Mouse (Mus musculus) hindbrain, embryonic 13.5 days (tissue): ENCODE data around the gene Hmox1. TPM values are rescaled to one million over a fixed set of nuclear protein-coding genes. Genes with fewer than 3 reads are reported as not detected.

Experiments used
- ATAC-seq: fragments of 200-750 bp; cut with Nextera tagmentation; 2 replicates; pipeline ENCODE4 v1.8.0; 2017; ENCODE audit warnings: moderate TSS enrichment; ENCODE audit not compliant: low FRiP score
- H3K27ac ChIP-seq: fragments of 300-500 bp; sonication (generic); 2 replicates; pipeline ENCODE4 v1.5.1; 2015; ENCODE audit warnings: inconsistent platforms, mild to moderate bottlenecking, moderate library complexity
- H3K27me3 ChIP-seq: fragments of 300-500 bp; sonication (generic); 2 replicates; pipeline ENCODE4 v1.6.1; 2015; ENCODE audit warnings: mild to moderate bottlenecking, inconsistent platforms
- H3K36me3 ChIP-seq: fragments of 300-500 bp; sonication (generic); 2 replicates; pipeline ENCODE4 v1.6.1; 2015; ENCODE audit warnings: mild to moderate bottlenecking, inconsistent platforms
- H3K4me1 ChIP-seq: fragments of 300-500 bp; sonication (generic); replicated peaks from 2 replicates; pipeline ENCODE4 v1.6.1; 2015; ENCODE audit warnings: inconsistent platforms
- H3K4me2 ChIP-seq: fragments of 300-500 bp; sonication (generic); 2 replicates; pipeline ENCODE4 v1.6.1; 2015; ENCODE audit warnings: inconsistent platforms, mild to moderate bottlenecking, moderate library complexity
- H3K4me3 ChIP-seq: fragments of 300-500 bp; sonication (generic); 2 replicates; pipeline ENCODE4 v1.5.1; 2015; ENCODE audit warnings: mild to moderate bottlenecking, inconsistent platforms
- H3K9ac ChIP-seq: fragments of 300-500 bp; sonication (generic); 2 replicates; pipeline ENCODE4 v1.6.1; 2015; ENCODE audit warnings: mild to moderate bottlenecking, inconsistent platforms
- H3K9me3 ChIP-seq: fragments of 300-500 bp; sonication (generic); 2 replicates; pipeline ENCODE4 v1.6.1; 2016; ENCODE audit warnings: inconsistent platforms
- WGBS: fragments of 180-500 bp; shearing (Covaris S2); methylation state at CpG from one replicate; pipeline ENCODE4 v1.1.7; 2015; 5-methylcytosine and 5-hydroxymethylcytosine counted together
- polyA plus RNA-seq: library from polyadenylated mRNA; unstranded; fragments of >200 nt; fragmentation: Nextera tagmentation; extraction: Ambion mirVana; gene quantifications from 2 replicates; pipeline ENCODE4 v1.2.1, GENCODE M21; 2015

The Hmox1 gene
- polyA plus RNA-seq, 1 experiment from 2014 or later = 16.6 TPM

DNA sequence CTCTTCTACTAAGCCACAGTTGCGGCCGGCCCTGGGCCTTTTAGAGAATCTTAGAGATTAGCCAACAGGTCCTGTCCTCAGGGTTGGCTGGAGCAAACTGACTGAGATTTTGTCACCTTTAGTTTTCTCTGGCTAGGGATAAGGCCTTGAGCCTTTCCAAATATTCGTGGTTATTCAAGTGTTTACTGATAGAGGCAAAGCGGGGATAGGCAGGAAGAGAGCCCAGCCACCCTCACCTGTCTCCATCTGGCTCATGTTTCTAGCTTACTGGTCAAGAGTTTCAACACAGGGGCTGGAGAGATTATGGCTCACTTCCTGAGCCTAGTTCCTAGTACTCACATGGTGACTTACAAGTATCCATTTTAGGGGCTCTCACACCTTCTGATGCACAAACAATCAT, 9.5 kb downstream of the Hmox1 start:
- ATAC-seq = no peak
- no peak overlapping the region for H3K9ac ChIP-seq
- H3K4me3 ChIP-seq = no peak overlapping the region
- H3K36me3 ChIP-seq = no peaks in the 10 kb centered on the region
- H3K4me2 ChIP-seq = no peak overlapping the region
- peaks cover 3% of the 10 kb centered on the region; the same call in 1 of the 2 replicates for H3K4me1 ChIP-seq
- H3K9me3 ChIP-seq = no peaks in the 10 kb centered on the region
- no peak overlapping the region for H3K27ac ChIP-seq
- H3K27me3 ChIP-seq = no peaks in the 10 kb centered on the region
- WGBS = 95% methylated on average over 4 of the region's 4 CpGs

DNA sequence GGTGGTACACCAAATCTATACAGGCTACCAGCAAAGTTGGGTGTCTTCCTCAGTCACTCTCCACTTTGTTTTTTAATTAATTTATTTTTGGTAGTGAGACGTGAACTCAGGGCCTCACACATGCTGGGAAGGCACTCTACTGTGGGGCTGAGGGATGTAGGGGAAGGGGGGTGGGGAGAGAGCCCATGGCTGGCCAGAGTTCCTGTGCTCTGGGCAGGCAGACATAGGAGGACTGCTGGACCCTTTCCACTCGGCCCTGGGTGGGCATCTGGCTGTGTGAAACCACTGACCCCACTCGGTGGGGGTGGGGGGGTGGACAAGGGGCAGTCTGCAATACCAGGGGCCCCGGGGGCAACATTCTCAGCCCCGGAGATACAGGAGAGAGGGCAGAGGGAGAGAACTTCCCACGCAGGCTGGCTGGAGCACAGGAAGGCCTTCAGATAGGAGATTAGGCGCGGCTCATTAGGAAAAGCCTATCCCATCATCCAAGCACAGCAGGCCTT, 10.0 kb downstream of the Hmox1 start:
- Histone ChIP-seq H3K9ac (no peak overlapping the region), H3K36me3 (no peaks in the 10 kb centered on the region), H3K4me1 (peaks cover 5% of the 10 kb centered on the region), H3K9me3 (no peaks in the 10 kb centered on the region), H3K4me2 (no peak overlapping the region), H3K27me3 (no peaks in the 10 kb centered on the region), H3K4me3 (no peak overlapping the region), H3K27ac (no peak overlapping the region)
- 49% methylated on average over 8 of the region's 8 CpGs for WGBS
- ATAC-seq = no peak

DNA sequence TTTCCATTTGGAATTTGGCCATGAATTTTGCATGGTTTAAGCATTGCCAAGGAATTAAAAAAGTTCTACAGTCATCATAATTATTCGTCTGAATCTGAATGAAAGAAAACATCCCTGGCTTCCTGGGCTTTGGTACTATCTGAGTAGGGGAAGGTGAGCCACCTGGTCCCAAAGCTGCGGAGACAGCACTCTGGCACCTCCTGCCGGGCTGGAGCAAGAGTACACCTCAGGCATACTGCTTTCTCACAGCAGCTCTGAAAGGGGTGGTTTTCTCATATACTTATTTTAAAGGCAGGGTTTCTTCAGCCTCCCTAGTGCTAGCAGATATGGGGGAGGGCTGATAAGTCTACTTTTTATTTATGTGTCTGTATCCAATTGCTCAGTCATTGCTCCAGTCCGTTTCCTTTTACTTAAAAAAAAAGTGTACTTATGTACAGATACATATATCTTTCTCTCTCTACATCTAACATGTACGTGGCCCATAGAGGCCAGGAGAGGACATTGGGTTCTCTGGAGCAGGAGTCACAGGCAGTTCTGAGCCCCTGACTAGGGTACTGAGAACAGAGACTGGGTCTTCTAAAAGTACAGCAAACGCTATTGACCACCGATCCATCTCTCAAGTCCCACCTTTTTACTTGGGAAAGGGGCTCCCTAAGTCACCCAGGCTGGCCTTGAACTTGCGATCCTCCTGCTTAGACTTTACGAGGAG, 15.3 kb downstream of the Hmox1 start:
- 0% methylated on average over 9 of the region's 9 CpGs for WGBS
- peak; percentile 74 for ATAC-seq

DNA sequence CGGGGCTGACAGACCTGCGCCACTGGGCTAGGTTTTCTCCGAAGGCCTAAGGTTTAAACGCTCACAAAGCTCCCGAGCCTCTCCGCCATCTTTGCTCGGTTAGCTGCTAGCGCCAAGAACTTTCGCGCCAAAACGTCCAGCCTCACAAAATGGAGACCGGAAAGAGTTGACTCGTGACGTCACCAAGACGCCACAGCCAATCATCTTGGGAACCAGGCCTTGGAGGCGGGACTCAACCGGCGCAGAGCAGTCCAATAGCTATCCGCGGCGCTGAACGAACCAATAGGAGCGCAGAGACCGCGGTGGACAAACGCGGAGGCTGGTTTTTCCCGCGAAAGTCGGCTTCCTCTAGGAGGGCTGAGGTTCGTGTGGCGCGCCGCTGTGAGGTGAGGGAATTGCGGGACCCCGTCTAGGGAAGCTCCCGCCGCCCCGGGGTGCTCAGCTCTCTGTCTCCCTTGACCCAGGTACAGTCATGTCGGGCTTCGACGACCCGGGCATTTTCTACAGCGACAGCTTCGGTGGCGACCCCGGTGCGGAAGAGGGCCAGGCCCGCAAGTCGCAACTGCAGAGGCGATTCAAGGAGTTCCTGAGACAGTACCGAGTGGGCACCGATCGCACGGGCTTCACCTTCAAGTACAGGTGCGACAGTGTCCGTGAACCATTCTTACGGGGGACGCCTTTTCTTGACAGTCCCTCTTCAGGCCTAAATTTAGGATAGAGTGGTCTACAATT, 16.0 kb downstream of the Hmox1 start, which contains the start of gene Mcm5:
Mcm5 (plus strand) TSS at position 334 of the 732 bp plus-strand sequence.
- Histone ChIP-seq H3K4me1 (peaks cover 21% of the 10 kb centered on the region), H3K9ac (peak within 1 kb of the TSS; percentile 72), H3K36me3 (peaks cover 20% of the 10 kb centered on the region), H3K27ac (peak within 1 kb of the TSS; percentile 84), H3K9me3 (no peaks in the 10 kb centered on the region), H3K27me3 (no peaks in the 10 kb centered on the region), H3K4me3 (peak within 1 kb of the TSS; percentile 71), H3K4me2 (peak within 1 kb of the TSS; percentile 85)
- peak; percentile 99 for ATAC-seq
- WGBS = under 1% methylated on average over 59 of the region's 59 CpGs

More for the DNA sequence above, 15.3 kb downstream of the Hmox1 start:
- Histone ChIP-seq H3K4me3 (peak overlapping the region; percentile 71), H3K4me2 (peak overlapping the region; percentile 69), H3K27me3 (no peaks in the 10 kb centered on the region), H3K27ac (peak overlapping the region; percentile 84), H3K36me3 (peaks cover 13% of the 10 kb centered on the region), H3K4me1 (peaks cover 21% of the 10 kb centered on the region), H3K9me3 (no peaks in the 10 kb centered on the region), H3K9ac (peak overlapping the region; percentile 70)

DNA sequence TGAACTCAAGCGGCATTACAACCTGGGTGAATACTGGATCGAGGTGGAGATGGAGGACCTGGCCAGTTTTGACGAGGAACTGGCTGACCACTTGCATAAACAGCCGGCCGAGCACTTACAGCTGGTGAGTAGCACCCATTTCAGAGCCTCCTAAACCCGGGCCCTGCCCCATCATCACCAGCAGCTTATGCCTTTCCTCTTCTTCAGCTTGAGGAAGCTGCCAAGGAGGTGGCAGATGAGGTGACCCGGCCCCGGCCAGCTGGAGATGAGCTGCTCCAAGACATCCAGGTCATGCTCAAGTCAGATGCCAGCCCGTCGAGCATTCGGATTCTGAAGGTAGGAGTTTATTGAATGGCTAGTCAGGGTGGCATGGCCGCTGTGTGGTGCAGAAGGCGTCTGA, 16.7 kb downstream of the Hmox1 start:
- no peak overlapping the region for H3K27ac ChIP-seq
- H3K9ac ChIP-seq = peak overlapping the region; percentile 72
- peaks cover 22% of the 10 kb centered on the region for H3K36me3 ChIP-seq
- peak overlapping the region; percentile 71 for H3K4me3 ChIP-seq
- no peak for ATAC-seq
- no peaks in the 10 kb centered on the region for H3K9me3 ChIP-seq
- 22% methylated on average over 13 of the region's 13 CpGs for WGBS
- H3K27me3 ChIP-seq = no peaks in the 10 kb centered on the region
- peaks cover 21% of the 10 kb centered on the region for H3K4me1 ChIP-seq
- H3K4me2 ChIP-seq = peak overlapping the region; percentile 85

DNA sequence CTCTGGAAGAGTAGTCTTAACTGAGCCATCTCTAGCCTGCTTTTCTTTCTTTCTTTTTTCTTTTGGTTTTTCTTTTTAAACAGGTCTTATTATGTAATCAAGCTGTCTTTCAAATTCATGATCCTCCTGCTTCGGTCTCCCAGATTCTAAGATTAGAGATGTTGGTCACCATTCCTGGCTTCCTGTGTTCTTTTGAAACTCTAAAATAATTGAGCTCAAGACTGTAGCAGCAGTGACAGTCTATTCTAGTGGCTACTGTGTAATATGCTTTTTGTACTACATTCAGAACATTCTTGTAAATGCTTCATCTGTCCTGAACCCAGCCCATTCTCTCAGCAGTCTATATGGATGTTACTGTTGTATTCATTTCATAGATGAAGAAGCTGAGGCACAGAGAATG, 25.1 kb downstream of the Hmox1 start:
- H3K36me3 ChIP-seq = peaks cover 87% of the 10 kb centered on the region
- 97% methylated on average over 1 of the region's 1 CpGs for WGBS

DNA sequence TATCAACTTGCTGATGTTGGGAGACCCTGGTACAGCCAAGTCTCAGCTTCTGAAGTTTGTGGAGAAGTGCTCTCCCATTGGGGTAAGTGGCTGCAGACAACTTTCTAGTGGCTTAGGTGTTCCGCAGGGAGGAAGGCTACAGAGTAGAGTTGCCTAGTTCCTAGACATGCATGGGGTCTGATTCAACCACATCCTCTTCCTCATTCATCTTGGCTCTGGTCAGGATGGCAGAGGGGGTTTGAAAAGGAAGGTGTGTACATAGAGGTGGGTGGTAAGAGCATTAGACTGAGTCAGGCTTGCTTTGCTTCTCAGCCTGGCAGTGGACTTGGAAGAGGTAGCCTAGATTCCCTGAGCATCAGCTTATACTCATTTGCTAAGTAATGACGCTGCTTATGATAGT, 25.9 kb downstream of the Hmox1 start:
- no peaks in the 10 kb centered on the region for H3K27me3 ChIP-seq
- H3K27ac ChIP-seq = no peak overlapping the region
- ATAC-seq = no peak
- H3K36me3 ChIP-seq = peaks cover 85% of the 10 kb centered on the region
- H3K9me3 ChIP-seq = no peaks in the 10 kb centered on the region
- no peak overlapping the region for H3K4me2 ChIP-seq
- H3K9ac ChIP-seq = no peak overlapping the region
- no peak overlapping the region for H3K4me3 ChIP-seq
- WGBS = 99% methylated on average over 2 of the region's 2 CpGs
- no peaks in the 10 kb centered on the region for H3K4me1 ChIP-seq

More for the DNA sequence above, 25.1 kb downstream of the Hmox1 start:
- H3K9ac ChIP-seq = no peak overlapping the region
- no peaks in the 10 kb centered on the region for H3K27me3 ChIP-seq
- H3K4me1 ChIP-seq = no peaks in the 10 kb centered on the region
- H3K27ac ChIP-seq = no peak overlapping the region
- no peak overlapping the region for H3K4me3 ChIP-seq
- no peak overlapping the region for H3K4me2 ChIP-seq
- no peaks in the 10 kb centered on the region for H3K9me3 ChIP-seq
- ATAC-seq = no peak

DNA sequence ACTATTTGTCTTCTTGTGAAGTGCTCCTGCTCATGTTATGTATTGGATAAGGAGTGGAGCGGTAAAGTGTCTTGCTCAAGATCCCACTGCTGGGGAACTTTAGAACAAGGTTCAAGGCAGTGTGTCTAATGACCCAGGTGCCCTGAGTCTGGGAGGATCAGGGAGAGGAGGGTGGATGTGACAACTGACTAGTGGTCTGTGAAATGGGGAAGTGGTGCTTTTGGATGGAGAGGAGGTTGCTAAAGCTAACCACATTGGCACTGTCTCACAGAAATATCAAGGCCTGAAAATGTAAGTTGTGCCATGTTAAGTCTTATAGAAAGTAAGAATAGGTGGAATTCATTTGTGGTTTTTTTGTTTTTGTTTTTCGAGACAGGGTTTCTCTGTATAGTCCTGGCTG, 26.3 kb downstream of the Hmox1 start:
- Histone ChIP-seq H3K36me3 (peaks cover 88% of the 10 kb centered on the region), H3K27me3 (no peaks in the 10 kb centered on the region), H3K9me3 (no peaks in the 10 kb centered on the region), H3K4me3 (no peak overlapping the region), H3K9ac (no peak overlapping the region), H3K4me2 (no peak overlapping the region), H3K27ac (no peak overlapping the region), H3K4me1 (no peaks in the 10 kb centered on the region)
- WGBS = 96% methylated on average over 2 of the region's 2 CpGs
- ATAC-seq = no peak

DNA sequence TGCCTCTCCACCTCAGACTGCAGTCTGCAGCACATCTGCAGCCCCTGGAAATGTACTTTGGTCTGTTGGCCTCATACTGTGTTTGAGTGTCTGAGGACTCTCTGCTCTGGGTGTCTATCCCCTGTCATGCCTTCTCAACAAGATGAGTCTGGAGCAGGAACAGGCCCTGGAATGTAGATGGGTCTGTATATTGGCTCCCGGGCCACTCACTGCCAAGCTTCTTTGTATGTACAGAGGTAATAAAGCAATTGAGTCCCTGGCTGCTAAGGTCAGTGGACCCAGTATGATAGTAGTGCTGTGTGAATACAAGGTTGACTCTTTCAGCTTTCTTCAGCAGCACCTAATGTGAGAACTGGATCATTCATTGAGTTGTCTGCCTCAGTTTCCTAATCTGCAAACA, 34.0 kb downstream of the Hmox1 start:
- Histone ChIP-seq H3K9me3 (no peaks in the 10 kb centered on the region), H3K4me3 (no peak overlapping the region), H3K9ac (no peak overlapping the region), H3K27ac (no peak overlapping the region), H3K36me3 (peaks cover 59% of the 10 kb centered on the region), H3K27me3 (no peaks in the 10 kb centered on the region), H3K4me2 (no peak overlapping the region), H3K4me1 (no peaks in the 10 kb centered on the region)
- ATAC-seq = no peak
- WGBS = 88% methylated on average over 1 of the region's 1 CpGs

DNA sequence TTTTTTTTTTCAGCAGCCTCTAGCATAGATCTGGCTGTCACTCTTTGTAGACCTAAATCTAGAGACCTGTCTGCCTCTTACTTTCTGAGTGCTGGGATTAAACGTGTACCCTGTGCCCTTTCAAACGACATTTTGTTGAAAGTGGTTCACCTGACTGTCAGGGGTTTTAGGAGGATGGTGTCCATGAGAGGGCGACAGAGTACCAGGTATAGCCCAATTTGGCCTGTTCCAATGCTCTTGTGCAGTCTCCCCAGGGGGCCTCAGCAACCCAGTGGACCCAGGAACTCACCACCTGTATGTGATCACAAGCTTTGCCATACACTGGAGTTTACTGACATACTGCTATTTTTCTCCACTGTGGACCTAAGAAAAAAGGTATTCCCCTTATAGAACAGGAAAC, 39.1 kb downstream of the Hmox1 start:
- no peak overlapping the region for H3K9ac ChIP-seq
- no peaks in the 10 kb centered on the region for H3K27me3 ChIP-seq
- H3K4me1 ChIP-seq = 0 out of 2 replicates have a peak, but pooled peaks cover 3% of the 10 kb centered on the region
- WGBS = 18% methylated on average over 3 of the region's 3 CpGs
- no peak overlapping the region for H3K27ac ChIP-seq
- ATAC-seq = no peak
- H3K36me3 ChIP-seq = peaks cover 14% of the 10 kb centered on the region
- no peak overlapping the region for H3K4me2 ChIP-seq
- H3K9me3 ChIP-seq = no peaks in the 10 kb centered on the region
- H3K4me3 ChIP-seq = no peak overlapping the region

DNA sequence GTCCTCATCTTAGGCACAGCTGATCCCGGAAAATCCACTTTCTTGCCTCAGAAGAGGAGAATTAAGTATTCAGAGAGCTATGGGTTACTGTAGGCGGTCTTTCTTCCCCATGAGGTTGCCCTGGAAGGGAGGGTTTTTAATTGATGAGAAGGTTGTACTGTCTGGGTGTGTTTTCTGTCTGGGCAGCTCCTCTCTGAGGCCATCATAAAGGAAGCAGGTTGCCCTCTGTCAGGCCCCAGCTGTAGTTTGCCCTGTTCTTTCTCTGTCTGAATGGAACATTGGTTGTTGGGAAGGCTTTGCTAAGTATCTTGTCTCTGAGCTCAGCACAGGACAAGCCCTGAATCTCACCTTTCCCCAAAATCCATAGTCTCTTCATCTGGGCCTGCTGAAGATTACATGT, 40.0 kb downstream of the Hmox1 start:
- H3K27ac ChIP-seq = no peak overlapping the region
- no peak overlapping the region for H3K4me2 ChIP-seq
- no peak overlapping the region for H3K4me3 ChIP-seq
- H3K27me3 ChIP-seq = no peaks in the 10 kb centered on the region
- ATAC-seq = no peak
- no peaks in the 10 kb centered on the region for H3K9me3 ChIP-seq
- peaks cover 9% of the 10 kb centered on the region; the same call in 1 of the 2 replicates for H3K36me3 ChIP-seq
- 72% methylated on average over 2 of the region's 2 CpGs for WGBS
- H3K9ac ChIP-seq = no peak overlapping the region
- 0 out of 2 replicates have a peak, but pooled peaks cover 3% of the 10 kb centered on the region for H3K4me1 ChIP-seq

DNA sequence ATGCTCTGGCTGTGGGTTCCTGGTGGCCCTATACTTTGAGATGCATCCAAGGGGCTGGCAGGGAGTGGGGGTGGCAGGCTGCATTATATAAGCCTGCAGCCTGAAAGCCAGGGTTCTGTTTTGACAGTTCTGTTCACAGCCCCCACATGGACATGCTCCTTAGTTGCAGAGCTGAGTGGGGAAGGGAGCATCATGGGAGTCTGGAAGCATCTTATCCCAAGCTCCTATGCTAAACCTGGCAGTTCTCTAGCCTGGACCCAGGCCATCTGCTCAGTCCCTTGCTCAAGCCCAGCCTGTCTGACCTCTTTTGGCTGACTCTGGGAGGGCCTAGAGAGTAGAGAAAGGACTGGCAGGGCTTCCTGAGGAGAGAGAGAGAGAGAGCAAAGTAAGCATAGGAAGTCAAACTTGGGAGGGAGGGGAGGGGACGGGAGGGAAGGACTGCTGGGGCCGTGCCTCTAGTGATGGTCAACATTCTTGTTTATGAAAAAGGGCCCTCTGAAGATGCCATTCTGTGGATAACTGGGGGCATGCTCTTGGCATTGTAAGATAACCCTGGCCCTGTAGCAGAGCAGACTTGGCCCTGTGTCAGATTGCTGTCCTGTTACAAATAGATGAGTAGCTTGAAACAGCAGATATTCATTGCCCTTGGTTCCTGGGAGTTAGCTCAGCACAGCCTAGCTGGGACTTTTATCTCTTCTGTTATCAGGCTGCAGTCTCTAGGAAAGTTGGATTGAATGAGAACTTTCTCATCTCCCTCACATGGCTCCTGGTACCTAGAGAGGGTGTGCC, 41.4 kb downstream of the Hmox1 start:
- Histone ChIP-seq H3K27me3 (no peaks in the 10 kb centered on the region), H3K4me3 (no peak overlapping the region), H3K9me3 (no peaks in the 10 kb centered on the region), H3K4me1 (0 out of 2 replicates have a peak, but pooled peaks cover 3% of the 10 kb centered on the region), H3K27ac (no peak overlapping the region), H3K36me3 (no peaks in the 10 kb centered on the region), H3K9ac (no peak overlapping the region), H3K4me2 (no peak overlapping the region)
- 58% methylated on average over 2 of the region's 2 CpGs for WGBS
- ATAC-seq = peak; percentile 31; the same call in 1 of the 2 replicates
